Mouse (Mus musculus): ENCODE data around the gene Prkcg. TPM values are rescaled to one million over a fixed set of nuclear protein-coding genes. Genes with fewer than 3 reads are reported as not detected.

The Prkcg gene
- total and polyA plus RNA-seq, 2 experiments from 2014 or later, result 0.40 to 1.8 TPM

DNA sequence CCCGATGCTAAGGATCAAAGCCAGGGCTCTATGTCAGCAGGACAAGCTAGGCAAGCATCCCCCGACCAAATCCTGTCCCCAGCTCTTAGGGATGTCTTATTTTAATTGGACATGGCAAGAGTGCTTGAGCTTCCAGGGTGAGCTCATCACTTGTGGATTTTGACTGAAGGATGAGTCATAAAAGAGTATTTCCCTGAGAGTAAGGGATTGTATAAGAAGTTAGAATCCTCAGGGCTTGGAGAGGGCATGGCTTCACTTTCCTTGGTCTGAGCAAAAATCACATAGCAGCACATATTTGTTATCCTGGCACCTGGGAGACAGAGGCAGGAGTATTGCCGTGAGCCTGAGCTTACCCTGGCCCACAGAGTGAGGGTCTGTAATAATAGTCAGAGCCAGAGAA lies 31.9 kb downstream of the Prkcg start:
- Histone ChIP-seq H3K36me3 (replicated peaks; ENCODE audit: control insufficient read depth, insufficient read depth, low read length) (no peaks in the 10 kb centered on the region), H3K4me3 (ENCODE audit: low read depth, low read length) (no peak overlapping the region), H3K9ac (replicated peaks; ENCODE audit: low read depth, low read length) (no peak overlapping the region), H3K27me3 (ENCODE audit: control insufficient read depth, insufficient read depth, low read length) (peaks cover 3% of the 10 kb centered on the region; the same call in 1 of the 2 replicates), H3K9me3 (replicated peaks; ENCODE audit: control insufficient read depth, low read length) (no peaks in the 10 kb centered on the region), H3K27ac (ENCODE audit: low read depth) (no peak overlapping the region), H3K4me1 (ENCODE audit: control insufficient read depth, insufficient read depth) (no peaks in the 10 kb centered on the region), H3K4me2 (ENCODE audit: low read depth, low read length) (no peak overlapping the region)
- WGBS, result 53% methylated on average over 3 of the region's 3 CpGs
- ATAC-seq (ENCODE audit: insufficient read depth, low read depth) (no peak), DNase-seq (ENCODE audit: low spot score) (no peak)
- TF ChIP-seq CTCF (IDR thresholded peaks at IDR 0.05; ENCODE audit: low read depth) (no peak), EP300 (IDR thresholded peaks at IDR 0.05; ENCODE audit: low read depth) (no peak)

- Histone ChIP-seq H3K4me3 (ENCODE audit: low read depth, low read length) (no peak overlapping the region), H3K27ac (ENCODE audit: low read depth) (no peak overlapping the region), H3K9ac (replicated peaks; ENCODE audit: low read depth, low read length) (no peak overlapping the region), H3K36me3 (replicated peaks; ENCODE audit: control insufficient read depth, insufficient read depth, low read length) (no peaks in the 10 kb centered on the region), H3K27me3 (ENCODE audit: control insufficient read depth, insufficient read depth, low read length) (no peaks in the 10 kb centered on the region), H3K4me1 (ENCODE audit: control insufficient read depth, insufficient read depth) (no peaks in the 10 kb centered on the region), H3K4me2 (ENCODE audit: low read depth, low read length) (no peak overlapping the region), H3K9me3 (replicated peaks; ENCODE audit: control insufficient read depth, low read length) (no peaks in the 10 kb centered on the region)
- TF ChIP-seq CTCF (IDR thresholded peaks at IDR 0.05; ENCODE audit: low read depth), result no peak
- no peak for TF ChIP-seq EP300 (IDR thresholded peaks at IDR 0.05; ENCODE audit: low read depth)
- WGBS, result 91% methylated on average over 1 of the region's 1 CpGs
- DNase-seq (ENCODE audit: low spot score), result no peak
- no peak for ATAC-seq (ENCODE audit: insufficient read depth, low read depth)
Measured at GRCm38 (mm10) chr7:3323826-3324225, 34.8 kb downstream of the Prkcg start.

DNA sequence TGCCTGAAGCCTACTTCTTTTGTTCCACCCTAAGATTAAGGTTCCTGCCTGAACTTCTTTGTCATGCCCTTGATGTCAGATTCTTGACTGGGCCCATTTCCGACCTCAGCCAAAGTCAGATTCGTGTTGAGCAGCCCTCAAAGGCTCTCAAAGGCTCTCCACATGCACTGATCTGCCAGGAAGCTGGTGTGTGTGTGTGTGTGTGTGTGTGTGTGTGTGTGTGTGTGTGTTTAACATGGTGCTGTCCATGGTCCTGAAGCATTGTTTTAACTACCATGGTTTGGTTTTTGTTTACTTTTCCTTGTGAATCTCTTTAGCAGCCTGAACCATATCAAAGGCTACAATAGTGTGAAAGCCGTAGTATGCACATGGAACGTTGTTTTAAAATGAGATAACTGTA lies 39.0 kb downstream of the Prkcg start:
- Histone ChIP-seq H3K9ac (replicated peaks; ENCODE audit: low read depth, low read length) (no peak overlapping the region), H3K27ac (ENCODE audit: low read depth) (no peak overlapping the region), H3K27me3 (ENCODE audit: control insufficient read depth, insufficient read depth, low read length) (peaks cover 40% of the 10 kb centered on the region), H3K36me3 (replicated peaks; ENCODE audit: control insufficient read depth, insufficient read depth, low read length) (no peaks in the 10 kb centered on the region), H3K4me1 (ENCODE audit: control insufficient read depth, insufficient read depth) (no peaks in the 10 kb centered on the region), H3K4me3 (ENCODE audit: low read depth, low read length) (no peak overlapping the region), H3K9me3 (replicated peaks; ENCODE audit: control insufficient read depth, low read length) (no peaks in the 10 kb centered on the region), H3K4me2 (ENCODE audit: low read depth, low read length) (no peak overlapping the region)
- no peak for TF ChIP-seq EP300 (IDR thresholded peaks at IDR 0.05; ENCODE audit: low read depth)
- TF ChIP-seq CTCF (IDR thresholded peaks at IDR 0.05; ENCODE audit: low read depth), result no peak
- no peak for DNase-seq (ENCODE audit: low spot score)
- ATAC-seq (ENCODE audit: insufficient read depth, low read depth), result no peak
- WGBS, result 42% methylated on average over 4 of the region's 4 CpGs

DNA sequence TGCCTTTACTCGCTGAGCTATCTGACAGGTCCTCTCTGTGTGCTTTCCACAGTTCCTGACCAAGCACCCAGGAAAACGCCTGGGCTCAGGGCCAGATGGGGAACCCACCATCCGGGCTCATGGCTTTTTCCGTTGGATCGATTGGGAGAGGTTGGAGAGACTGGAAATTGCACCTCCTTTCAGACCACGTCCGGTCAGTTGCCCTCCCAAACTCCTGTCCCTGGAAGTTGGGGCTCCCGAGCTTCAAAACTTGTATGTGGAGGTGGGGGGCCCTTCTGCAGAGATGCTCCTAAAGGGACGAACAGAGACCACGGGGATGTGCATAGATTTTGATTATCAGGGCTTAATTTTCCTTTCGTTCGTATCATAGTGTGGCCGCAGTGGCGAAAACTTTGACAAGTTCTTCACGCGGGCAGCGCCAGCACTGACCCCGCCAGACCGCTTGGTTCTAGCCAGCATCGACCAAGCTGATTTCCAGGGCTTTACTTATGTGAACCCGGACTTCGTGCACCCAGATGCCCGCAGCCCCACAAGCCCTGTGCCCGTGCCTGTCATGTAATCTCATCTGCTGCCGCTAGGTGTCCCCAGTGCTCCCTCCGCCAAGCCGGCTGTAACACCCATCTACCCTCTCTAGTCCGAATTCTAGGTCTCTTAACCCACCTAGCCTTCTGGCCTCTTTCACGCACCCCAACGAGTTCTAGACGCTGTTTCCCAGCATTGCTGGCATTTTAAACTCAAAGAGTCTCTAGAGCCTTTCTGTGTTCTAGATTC lies 41.0 kb downstream of the Prkcg start:
- H3K9me3 ChIP-seq (replicated peaks; ENCODE audit: control insufficient read depth, low read length), result no peaks in the 10 kb centered on the region
- WGBS, result 19% methylated on average over 31 of the region's 31 CpGs
- peaks cover 55% of the 10 kb centered on the region for H3K27me3 ChIP-seq (ENCODE audit: control insufficient read depth, insufficient read depth, low read length)

DNA sequence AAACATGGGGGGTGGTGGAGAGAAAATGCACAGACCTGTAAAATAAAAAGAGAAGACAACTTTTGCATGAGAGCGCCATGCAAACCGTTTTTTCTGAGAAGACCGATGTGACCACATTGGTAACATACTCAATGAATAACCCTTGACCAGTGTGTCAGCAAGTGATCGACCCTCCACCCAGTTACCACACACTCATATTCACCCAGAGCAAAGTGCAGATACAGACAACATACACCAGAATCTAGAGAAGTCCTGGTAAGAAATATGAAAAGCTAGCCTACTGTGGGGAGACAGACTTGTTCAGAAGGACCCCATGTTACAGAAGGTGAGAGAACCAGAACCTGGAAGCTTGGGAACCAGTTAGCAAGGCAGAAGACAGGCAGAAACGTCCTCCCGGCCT lies 42.2 kb downstream of the Prkcg start:
- H3K27me3 ChIP-seq (ENCODE audit: control insufficient read depth, insufficient read depth, low read length), result peaks cover 61% of the 10 kb centered on the region
- WGBS, result 47% methylated on average over 6 of the region's 6 CpGs
- no peaks in the 10 kb centered on the region for H3K36me3 ChIP-seq (replicated peaks; ENCODE audit: control insufficient read depth, insufficient read depth, low read length)
- DNase-seq (ENCODE audit: low spot score) (no peak), ATAC-seq (ENCODE audit: insufficient read depth, low read depth) (no peak)
- H3K4me2 ChIP-seq (ENCODE audit: low read depth, low read length), result peak overlapping the region; percentile 54
- no peak overlapping the region for H3K4me3 ChIP-seq (ENCODE audit: low read depth, low read length)
- no peak overlapping the region for H3K27ac ChIP-seq (ENCODE audit: low read depth)
- no peak overlapping the region for H3K9ac ChIP-seq (replicated peaks; ENCODE audit: low read depth, low read length)
- no peak for TF ChIP-seq CTCF (IDR thresholded peaks at IDR 0.05; ENCODE audit: low read depth)
- TF ChIP-seq EP300 (IDR thresholded peaks at IDR 0.05; ENCODE audit: low read depth), result no peak
- no peaks in the 10 kb centered on the region for H3K9me3 ChIP-seq (replicated peaks; ENCODE audit: control insufficient read depth, low read length)
- H3K4me1 ChIP-seq (ENCODE audit: control insufficient read depth, insufficient read depth), result no peaks in the 10 kb centered on the region

More for the DNA sequence above, 41.0 kb downstream of the Prkcg start:
- Histone ChIP-seq H3K4me2 (ENCODE audit: low read depth, low read length) (peak overlapping the region; percentile 21; the same call in 1 of the 2 replicates), H3K9ac (replicated peaks; ENCODE audit: low read depth, low read length) (no peak overlapping the region), H3K27ac (ENCODE audit: low read depth) (no peak overlapping the region), H3K36me3 (replicated peaks; ENCODE audit: control insufficient read depth, insufficient read depth, low read length) (no peaks in the 10 kb centered on the region), H3K4me1 (ENCODE audit: control insufficient read depth, insufficient read depth) (no peaks in the 10 kb centered on the region), H3K4me3 (ENCODE audit: low read depth, low read length) (no peak overlapping the region)
- ATAC-seq (ENCODE audit: insufficient read depth, low read depth) (peak; percentile 50; the same call in 1 of the 2 replicates), DNase-seq (ENCODE audit: low spot score) (no peak)
- peak; percentile 88 for TF ChIP-seq CTCF (IDR thresholded peaks at IDR 0.05; ENCODE audit: low read depth)
- TF ChIP-seq EP300 (IDR thresholded peaks at IDR 0.05; ENCODE audit: low read depth), result no peak

Measured in heart, postnatal 0 days (tissue).